Mouse (Mus musculus): ENCODE data around the gene Cpox. TPM values are rescaled to one million over a fixed set of nuclear protein-coding genes. Genes with fewer than 3 reads are reported as not detected.

The Cpox gene
- polyA plus RNA-seq, 1 experiment from 2014 or later = 48.0 TPM

- no peak overlapping the region for H3K4me2 ChIP-seq
- H3K4me1 ChIP-seq (replicated peaks) = peaks cover 17% of the 10 kb centered on the region
- H3K4me3 ChIP-seq = no peak overlapping the region
- no peak overlapping the region for H3K27ac ChIP-seq (ENCODE audit: poor library complexity, severe bottlenecking)
- no peak overlapping the region for H3K9ac ChIP-seq
- H3K36me3 ChIP-seq = no peaks in the 10 kb centered on the region
- no peak for ATAC-seq (ENCODE audit: insufficient number of reproducible peaks, low FRiP score)
- H3K27me3 ChIP-seq (replicated peaks) = no peaks in the 10 kb centered on the region
- no peaks in the 10 kb centered on the region for H3K9me3 ChIP-seq (replicated peaks)
- WGBS = 74% methylated on average over 12 of the region's 12 CpGs
These were observed 30.8 kb downstream of the Cpox start for GRCm38 (mm10) chr16:58700816-58701424.

- H3K9ac ChIP-seq = no peak overlapping the region
- H3K27ac ChIP-seq (ENCODE audit: poor library complexity, severe bottlenecking) = no peak overlapping the region
- WGBS = 47% methylated on average over 6 of the region's 6 CpGs
- H3K4me1 ChIP-seq (replicated peaks) = peaks cover 17% of the 10 kb centered on the region
- ATAC-seq (ENCODE audit: insufficient number of reproducible peaks, low FRiP score) = no peak
- no peak overlapping the region for H3K4me2 ChIP-seq
- no peaks in the 10 kb centered on the region for H3K36me3 ChIP-seq
- H3K27me3 ChIP-seq (replicated peaks) = no peaks in the 10 kb centered on the region
- no peaks in the 10 kb centered on the region for H3K9me3 ChIP-seq (replicated peaks)
- H3K4me3 ChIP-seq = no peak overlapping the region
These were observed 31.7 kb downstream of the Cpox start for GRCm38 (mm10) chr16:58701779-58702178.

- ATAC-seq (ENCODE audit: insufficient number of reproducible peaks, low FRiP score) = no peak
- no peaks in the 10 kb centered on the region for H3K36me3 ChIP-seq
- H3K4me3 ChIP-seq = no peak overlapping the region
- no peaks in the 10 kb centered on the region for H3K27me3 ChIP-seq (replicated peaks)
- H3K4me2 ChIP-seq = no peak overlapping the region
- no peaks in the 10 kb centered on the region for H3K9me3 ChIP-seq (replicated peaks)
- H3K9ac ChIP-seq = no peak overlapping the region
- 78% methylated on average over 10 of the region's 10 CpGs for WGBS
- peaks cover 17% of the 10 kb centered on the region for H3K4me1 ChIP-seq (replicated peaks)
- no peak overlapping the region for H3K27ac ChIP-seq (ENCODE audit: poor library complexity, severe bottlenecking)
These were observed 32.3 kb downstream of the Cpox start for GRCm38 (mm10) chr16:58702329-58702932.

- Histone ChIP-seq H3K27ac (ENCODE audit: poor library complexity, severe bottlenecking) (no peak overlapping the region), H3K36me3 (no peaks in the 10 kb centered on the region), H3K4me2 (peak overlapping the region; percentile 31), H3K4me1 (replicated peaks) (peaks cover 17% of the 10 kb centered on the region), H3K27me3 (replicated peaks) (no peaks in the 10 kb centered on the region), H3K9ac (no peak overlapping the region; the same call in 1 of the 2 replicates), H3K9me3 (replicated peaks) (no peaks in the 10 kb centered on the region), H3K4me3 (no peak overlapping the region)
- WGBS = 10% methylated on average over 10 of the region's 10 CpGs
- ATAC-seq (ENCODE audit: insufficient number of reproducible peaks, low FRiP score) = no peak; the same call in 1 of the 2 replicates
These were observed 33.5 kb downstream of the Cpox start for GRCm38 (mm10) chr16:58703382-58704124.

GRCm38 (mm10) chr16:58704999-58705398 lies 34.9 kb downstream of the Cpox start:
- no peak overlapping the region for H3K4me2 ChIP-seq
- no peak overlapping the region for H3K27ac ChIP-seq (ENCODE audit: poor library complexity, severe bottlenecking)
- peaks cover 17% of the 10 kb centered on the region for H3K4me1 ChIP-seq (replicated peaks)
- no peak for ATAC-seq (ENCODE audit: insufficient number of reproducible peaks, low FRiP score)
- no peak overlapping the region for H3K4me3 ChIP-seq
- no peaks in the 10 kb centered on the region for H3K36me3 ChIP-seq
- H3K9me3 ChIP-seq (replicated peaks) = no peaks in the 10 kb centered on the region
- H3K9ac ChIP-seq = no peak overlapping the region
- no peaks in the 10 kb centered on the region for H3K27me3 ChIP-seq (replicated peaks)

- H3K4me1 ChIP-seq (replicated peaks) = peaks cover 9% of the 10 kb centered on the region
- H3K9ac ChIP-seq = no peak overlapping the region
- H3K27ac ChIP-seq (ENCODE audit: poor library complexity, severe bottlenecking) = no peak overlapping the region
- ATAC-seq (ENCODE audit: insufficient number of reproducible peaks, low FRiP score) = no peak
- no peaks in the 10 kb centered on the region for H3K27me3 ChIP-seq (replicated peaks)
- 89% methylated on average over 4 of the region's 4 CpGs for WGBS
- H3K4me2 ChIP-seq = no peak overlapping the region
- H3K9me3 ChIP-seq (replicated peaks) = no peaks in the 10 kb centered on the region
- no peaks in the 10 kb centered on the region for H3K36me3 ChIP-seq
- no peak overlapping the region for H3K4me3 ChIP-seq
These were observed 37.3 kb downstream of the Cpox start for GRCm38 (mm10) chr16:58707276-58707905.

- Histone ChIP-seq H3K36me3 (no peaks in the 10 kb centered on the region), H3K9me3 (replicated peaks) (no peaks in the 10 kb centered on the region), H3K27ac (ENCODE audit: poor library complexity, severe bottlenecking) (no peak overlapping the region), H3K4me1 (replicated peaks) (peaks cover under 1% of the 10 kb centered on the region; the same call in 1 of the 2 replicates), H3K9ac (no peak overlapping the region), H3K27me3 (replicated peaks) (no peaks in the 10 kb centered on the region), H3K4me3 (no peak overlapping the region), H3K4me2 (no peak overlapping the region)
- no peak for ATAC-seq (ENCODE audit: insufficient number of reproducible peaks, low FRiP score)
- WGBS = 77% methylated on average over 3 of the region's 3 CpGs
These were observed 38.7 kb downstream of the Cpox start for GRCm38 (mm10) chr16:58708601-58709475.

- WGBS = 75% methylated on average over 4 of the region's 4 CpGs
- no peak overlapping the region for H3K9ac ChIP-seq
- ATAC-seq (ENCODE audit: insufficient number of reproducible peaks, low FRiP score) = no peak
- H3K4me3 ChIP-seq = no peak overlapping the region
- no peaks in the 10 kb centered on the region for H3K36me3 ChIP-seq
- H3K27me3 ChIP-seq (replicated peaks) = no peaks in the 10 kb centered on the region
- H3K9me3 ChIP-seq (replicated peaks) = no peaks in the 10 kb centered on the region
- H3K27ac ChIP-seq (ENCODE audit: poor library complexity, severe bottlenecking) = no peak overlapping the region
- H3K4me2 ChIP-seq = no peak overlapping the region
- no peaks in the 10 kb centered on the region for H3K4me1 ChIP-seq (replicated peaks)
These were observed 39.4 kb downstream of the Cpox start for GRCm38 (mm10) chr16:58709536-58709935.

- ATAC-seq (ENCODE audit: insufficient number of reproducible peaks, low FRiP score) = no peak
- H3K4me3 ChIP-seq = no peak overlapping the region
- H3K4me1 ChIP-seq (replicated peaks) = no peaks in the 10 kb centered on the region
- H3K36me3 ChIP-seq = no peaks in the 10 kb centered on the region
- H3K9me3 ChIP-seq (replicated peaks) = no peaks in the 10 kb centered on the region
- H3K27me3 ChIP-seq (replicated peaks) = no peaks in the 10 kb centered on the region
- no peak overlapping the region for H3K27ac ChIP-seq (ENCODE audit: poor library complexity, severe bottlenecking)
- H3K4me2 ChIP-seq = no peak overlapping the region
- H3K9ac ChIP-seq = no peak overlapping the region
- 78% methylated on average over 8 of the region's 8 CpGs for WGBS
These were observed 42.1 kb downstream of the Cpox start for GRCm38 (mm10) chr16:58712221-58712620.

- Histone ChIP-seq H3K9me3 (replicated peaks) (no peaks in the 10 kb centered on the region), H3K9ac (no peak overlapping the region), H3K27me3 (replicated peaks) (no peaks in the 10 kb centered on the region), H3K27ac (ENCODE audit: poor library complexity, severe bottlenecking) (no peak overlapping the region), H3K4me1 (replicated peaks) (no peaks in the 10 kb centered on the region), H3K4me2 (no peak overlapping the region), H3K4me3 (no peak overlapping the region), H3K36me3 (no peaks in the 10 kb centered on the region)
- ATAC-seq (ENCODE audit: insufficient number of reproducible peaks, low FRiP score) = no peak
- 87% methylated on average over 1 of the region's 1 CpGs for WGBS
These were observed 43.0 kb downstream of the Cpox start for GRCm38 (mm10) chr16:58713128-58713527.
